Mouse (Mus musculus): ENCODE measurements around the gene Sestd1. TPM values are rescaled to one million over a fixed set of nuclear protein-coding genes. Genes with fewer than 3 reads are reported as not detected.
A peak's percentile ranks its signal among the peaks of the same experiment; 100 is the strongest.

Sestd1 gene
- polyA plus RNA-seq, 1 experiment from 2014 or later, result 19.5 TPM

- peaks cover 32% of the 10 kb centered on the region for H3K4me1 ChIP-seq
- H3K9me3 ChIP-seq, result peaks cover 5% of the 10 kb centered on the region; the same call in 1 of the 2 replicates
- H3K9ac ChIP-seq, result no peak overlapping the region
- H3K4me2 ChIP-seq (replicated peaks), result no peak overlapping the region
- H3K27ac ChIP-seq, result no peak overlapping the region
- ATAC-seq (ENCODE audit: low FRiP score, low read depth), result no peak
- WGBS, result 70% methylated on average over 10 of the region's 10 CpGs
- no peaks in the 10 kb centered on the region for H3K27me3 ChIP-seq
- no peak overlapping the region for H3K4me3 ChIP-seq
- peaks cover 22% of the 10 kb centered on the region for H3K36me3 ChIP-seq
Measured at GRCm38 (mm10) chr2:77247200-77247830, 33.1 kb downstream of the Sestd1 start.

- Histone ChIP-seq H3K36me3 (peaks cover 28% of the 10 kb centered on the region), H3K9ac (no peak overlapping the region), H3K4me3 (no peak overlapping the region), H3K27ac (no peak overlapping the region), H3K27me3 (no peaks in the 10 kb centered on the region), H3K9me3 (peaks cover 5% of the 10 kb centered on the region; the same call in 1 of the 2 replicates), H3K4me2 (replicated peaks) (no peak overlapping the region), H3K4me1 (peaks cover 32% of the 10 kb centered on the region)
- 30% methylated on average over 3 of the region's 3 CpGs for WGBS
- no peak for ATAC-seq (ENCODE audit: low FRiP score, low read depth)
Measured at GRCm38 (mm10) chr2:77245806-77246205, 34.6 kb downstream of the Sestd1 start.

- Histone ChIP-seq H3K9ac (no peak overlapping the region), H3K4me3 (no peak overlapping the region), H3K27me3 (no peaks in the 10 kb centered on the region), H3K36me3 (peaks cover 57% of the 10 kb centered on the region), H3K9me3 (peaks cover 5% of the 10 kb centered on the region; the same call in 1 of the 2 replicates), H3K4me1 (peaks cover 15% of the 10 kb centered on the region), H3K27ac (no peak overlapping the region), H3K4me2 (replicated peaks) (no peak overlapping the region)
- ATAC-seq (ENCODE audit: low FRiP score, low read depth), result no peak
- 88% methylated on average over 6 of the region's 6 CpGs for WGBS
Measured at GRCm38 (mm10) chr2:77242248-77242647, 38.1 kb downstream of the Sestd1 start.

- no peak for ATAC-seq (ENCODE audit: low FRiP score, low read depth)
- Histone ChIP-seq H3K4me3 (no peak overlapping the region), H3K27ac (no peak overlapping the region), H3K27me3 (no peaks in the 10 kb centered on the region), H3K4me1 (peaks cover 6% of the 10 kb centered on the region; the same call in 1 of the 2 replicates), H3K4me2 (replicated peaks) (no peak overlapping the region), H3K9ac (no peak overlapping the region), H3K9me3 (no peaks in the 10 kb centered on the region), H3K36me3 (peaks cover 63% of the 10 kb centered on the region)
- 92% methylated on average over 3 of the region's 3 CpGs for WGBS
Measured at GRCm38 (mm10) chr2:77238607-77239006, 41.8 kb downstream of the Sestd1 start.

- Histone ChIP-seq H3K36me3 (peaks cover 64% of the 10 kb centered on the region), H3K27me3 (no peaks in the 10 kb centered on the region), H3K4me2 (replicated peaks) (no peak overlapping the region), H3K4me1 (peaks cover 6% of the 10 kb centered on the region; the same call in 1 of the 2 replicates), H3K9me3 (no peaks in the 10 kb centered on the region), H3K4me3 (no peak overlapping the region), H3K9ac (no peak overlapping the region), H3K27ac (no peak overlapping the region)
- WGBS, result 77% methylated on average over 3 of the region's 3 CpGs
- no peak for ATAC-seq (ENCODE audit: low FRiP score, low read depth)
Measured at GRCm38 (mm10) chr2:77238046-77238445, 42.3 kb downstream of the Sestd1 start.

- ATAC-seq (ENCODE audit: low FRiP score, low read depth), result no peak
- Histone ChIP-seq H3K4me1 (peaks cover 6% of the 10 kb centered on the region; the same call in 1 of the 2 replicates), H3K4me3 (no peak overlapping the region), H3K4me2 (replicated peaks) (no peak overlapping the region), H3K27ac (no peak overlapping the region), H3K36me3 (peaks cover 72% of the 10 kb centered on the region), H3K9ac (no peak overlapping the region), H3K9me3 (no peaks in the 10 kb centered on the region), H3K27me3 (no peaks in the 10 kb centered on the region)
- 94% methylated on average over 4 of the region's 4 CpGs for WGBS
Measured at GRCm38 (mm10) chr2:77236860-77237259, 43.5 kb downstream of the Sestd1 start.

GRCm38 (mm10) chr2:77235896-77236295 is 44.5 kb downstream of the Sestd1 start:
- Histone ChIP-seq H3K4me1 (peaks cover 6% of the 10 kb centered on the region; the same call in 1 of the 2 replicates), H3K27me3 (no peaks in the 10 kb centered on the region), H3K4me3 (no peak overlapping the region), H3K9ac (no peak overlapping the region), H3K36me3 (peaks cover 74% of the 10 kb centered on the region), H3K9me3 (no peaks in the 10 kb centered on the region), H3K27ac (no peak overlapping the region), H3K4me2 (replicated peaks) (no peak overlapping the region)
- ATAC-seq (ENCODE audit: low FRiP score, low read depth), result peak; percentile 36; the same call in 1 of the 2 replicates
- 69% methylated on average over 4 of the region's 4 CpGs for WGBS

- WGBS, result 79% methylated on average over 2 of the region's 2 CpGs
- Histone ChIP-seq H3K9me3 (no peaks in the 10 kb centered on the region), H3K4me2 (replicated peaks) (no peak overlapping the region), H3K36me3 (peaks cover 52% of the 10 kb centered on the region), H3K27me3 (no peaks in the 10 kb centered on the region), H3K4me3 (no peak overlapping the region), H3K4me1 (0 out of 2 replicates have a peak, but pooled peaks cover 4% of the 10 kb centered on the region), H3K27ac (no peak overlapping the region), H3K9ac (no peak overlapping the region)
- no peak for ATAC-seq (ENCODE audit: low FRiP score, low read depth)
Measured at GRCm38 (mm10) chr2:77232604-77233003, 47.8 kb downstream of the Sestd1 start.

- H3K27ac ChIP-seq, result no peak overlapping the region
- 95% methylated on average over 2 of the region's 2 CpGs for WGBS
- no peaks in the 10 kb centered on the region for H3K9me3 ChIP-seq
- no peaks in the 10 kb centered on the region for H3K4me1 ChIP-seq
- H3K36me3 ChIP-seq, result peaks cover 13% of the 10 kb centered on the region
- no peak for ATAC-seq (ENCODE audit: low FRiP score, low read depth)
- H3K9ac ChIP-seq, result no peak overlapping the region
- no peak overlapping the region for H3K4me3 ChIP-seq
- no peak overlapping the region for H3K4me2 ChIP-seq (replicated peaks)
- no peaks in the 10 kb centered on the region for H3K27me3 ChIP-seq
Measured at GRCm38 (mm10) chr2:77220960-77221359, 59.4 kb downstream of the Sestd1 start.

- Histone ChIP-seq H3K36me3 (peaks cover 61% of the 10 kb centered on the region), H3K4me2 (replicated peaks) (no peak overlapping the region)
Measured at GRCm38 (mm10) chr2:77212885-77213284, 67.5 kb downstream of the Sestd1 start.

GRCm38 (mm10) chr2:77206951-77207350 is 73.4 kb downstream of the Sestd1 start:
- H3K9ac ChIP-seq, result no peak overlapping the region
- H3K27ac ChIP-seq, result no peak overlapping the region
- H3K27me3 ChIP-seq, result no peaks in the 10 kb centered on the region
- H3K4me3 ChIP-seq, result no peak overlapping the region
- peaks cover 44% of the 10 kb centered on the region for H3K36me3 ChIP-seq
- H3K9me3 ChIP-seq, result no peaks in the 10 kb centered on the region
- H3K4me2 ChIP-seq (replicated peaks), result no peak overlapping the region
- 92% methylated on average over 3 of the region's 3 CpGs for WGBS
- H3K4me1 ChIP-seq, result no peaks in the 10 kb centered on the region
- ATAC-seq (ENCODE audit: low FRiP score, low read depth), result no peak

More at GRCm38 (mm10) chr2:77212885-77213284, 67.5 kb downstream of the Sestd1 start:
- Histone ChIP-seq H3K9me3 (no peaks in the 10 kb centered on the region), H3K9ac (no peak overlapping the region), H3K27ac (no peak overlapping the region), H3K4me1 (no peaks in the 10 kb centered on the region), H3K4me3 (no peak overlapping the region), H3K27me3 (no peaks in the 10 kb centered on the region)
- WGBS, result 75% methylated on average over 5 of the region's 5 CpGs
- no peak for ATAC-seq (ENCODE audit: low FRiP score, low read depth)

GRCm38 (mm10) chr2:77203916-77204315 is 76.5 kb downstream of the Sestd1 start:
- no peak for ATAC-seq (ENCODE audit: low FRiP score, low read depth)
- H3K4me3 ChIP-seq, result no peak overlapping the region
- H3K9ac ChIP-seq, result no peak overlapping the region
- no peak overlapping the region for H3K27ac ChIP-seq
- WGBS, result 61% methylated on average over 2 of the region's 2 CpGs
- H3K36me3 ChIP-seq, result peaks cover 27% of the 10 kb centered on the region
- no peaks in the 10 kb centered on the region for H3K27me3 ChIP-seq
- H3K4me1 ChIP-seq, result 0 out of 2 replicates have a peak, but pooled peaks cover 4% of the 10 kb centered on the region
- no peak overlapping the region for H3K4me2 ChIP-seq (replicated peaks)
- no peaks in the 10 kb centered on the region for H3K9me3 ChIP-seq

GRCm38 (mm10) chr2:77201900-77202299 is 78.5 kb downstream of the Sestd1 start:
- H3K4me3 ChIP-seq, result no peak overlapping the region
- H3K9me3 ChIP-seq, result no peaks in the 10 kb centered on the region
- no peak overlapping the region for H3K27ac ChIP-seq
- H3K4me2 ChIP-seq (replicated peaks), result no peak overlapping the region
- no peak overlapping the region for H3K9ac ChIP-seq
- ATAC-seq (ENCODE audit: low FRiP score, low read depth), result no peak
- H3K4me1 ChIP-seq, result 0 out of 2 replicates have a peak, but pooled peaks cover 4% of the 10 kb centered on the region
- peaks cover 26% of the 10 kb centered on the region for H3K36me3 ChIP-seq
- 96% methylated on average over 1 of the region's 1 CpGs for WGBS
- no peaks in the 10 kb centered on the region for H3K27me3 ChIP-seq

Data from limb, embryonic 13.5 days (tissue).